Comparison of ENCODE assay signal across 15 mouse cellular contexts in genomic region chr7:66812737-66813136, GRCm38 (mm10). TPM values are rescaled to one million over a fixed set of nuclear protein-coding genes. Genes with fewer than 3 reads are reported as not detected.
A peak's percentile ranks its signal among the peaks of the same experiment; 100 is the strongest.
DNase-seq lines count a peak whose midpoint lies in the region; ATAC-seq and TF ChIP-seq lines count a peak whose summit lies in the region.
"Had no signal": no experiment of that assay in that cellular context is flagged by ENCODE, and none has a peak within 500 bp of the region (broad histone marks: within the 10 kb centered on the region; RNA-seq: fewer than 3 reads in every experiment).

No protein-coding gene starts in this region.

- no peak overlapping the region for H3K4me3 ChIP-seq in forebrain, postnatal 0 days (ENCODE audit: low read depth, low read length)
- no peak overlapping the region for H3K4me3 ChIP-seq in forebrain, embryonic 12.5 days (replicated peaks)
- no peak overlapping the region for H3K4me3 ChIP-seq in lung, embryonic 14.5 days (ENCODE audit: low read depth, low read length)
- H3K4me3 ChIP-seq: forebrain, embryonic 10.5 days had no signal

- no peak for TF ChIP-seq CTCF in forebrain, postnatal 0 days (IDR thresholded peaks at IDR 0.05; ENCODE audit: low read depth)
- TF ChIP-seq CTCF in lung, embryonic 14.5 days (IDR thresholded peaks at IDR 0.05; ENCODE audit: low read depth): no peak

- H3K4me1 ChIP-seq in forebrain, postnatal 0 days (ENCODE audit: insufficient read depth): no peaks in the 10 kb centered on the region
- H3K4me1 ChIP-seq in forebrain, embryonic 12.5 days: no peaks in the 10 kb centered on the region
- no peaks in the 10 kb centered on the region for H3K4me1 ChIP-seq in lung, embryonic 14.5 days (ENCODE audit: insufficient read depth)
- H3K4me1 ChIP-seq: forebrain, embryonic 10.5 days had no signal

- no peaks in the 10 kb centered on the region for H3K9me3 ChIP-seq in forebrain, postnatal 0 days (ENCODE audit: low read length)
- H3K9me3 ChIP-seq in forebrain, embryonic 12.5 days: no peaks in the 10 kb centered on the region
- H3K9me3 ChIP-seq in lung, embryonic 14.5 days (ENCODE audit: low read depth, low read length): no peaks in the 10 kb centered on the region
- H3K9me3 ChIP-seq: forebrain, embryonic 10.5 days had no signal

- ATAC-seq in forebrain, postnatal 0 days: peak; percentile 36; the same call in 1 of the 2 replicates
- no peak for ATAC-seq in forebrain, embryonic 12.5 days (ENCODE audit: low FRiP score)
- no peak for ATAC-seq in lung, embryonic 14.5 days (ENCODE audit: insufficient read depth)
- ATAC-seq in erythroid progenitor cell, adult 5-6 weeks (replicated peaks; ENCODE audit: low FRiP score, poor library complexity, severe bottlenecking): no peak
- ATAC-seq: activated CD4-positive, CD25-positive, alpha-beta regulatory T cell, adult 4 months; hindbrain, embryonic 16.5 days had no signal

- intact Hi-C loops in left cerebral cortex, postnatal 25 days (cut with DNase I): no loop called here

- no peaks in the 10 kb centered on the region for H3K36me3 ChIP-seq in forebrain, postnatal 0 days (ENCODE audit: insufficient read depth)
- no peaks in the 10 kb centered on the region for H3K36me3 ChIP-seq in forebrain, embryonic 12.5 days (replicated peaks)
- no peaks in the 10 kb centered on the region for H3K36me3 ChIP-seq in lung, embryonic 14.5 days (ENCODE audit: insufficient read depth)
- H3K36me3 ChIP-seq: forebrain, embryonic 10.5 days had no signal

- H3K27me3 ChIP-seq in forebrain, postnatal 0 days (ENCODE audit: insufficient read depth, low read length): no peaks in the 10 kb centered on the region
- H3K27me3 ChIP-seq in forebrain, embryonic 12.5 days: no peaks in the 10 kb centered on the region
- no peaks in the 10 kb centered on the region for H3K27me3 ChIP-seq in lung, embryonic 14.5 days (ENCODE audit: insufficient read depth, low read length)

- no peak overlapping the region for H3K9ac ChIP-seq in forebrain, postnatal 0 days
- no peak overlapping the region for H3K9ac ChIP-seq in forebrain, embryonic 12.5 days
- no peak overlapping the region for H3K9ac ChIP-seq in lung, embryonic 14.5 days

- 39% methylated on average over 9 of the region's 9 CpGs for WGBS in forebrain, postnatal 0 days
- WGBS in forebrain, embryonic 12.5 days: 75% methylated on average over 9 of the region's 9 CpGs
- 54% methylated on average over 9 of the region's 9 CpGs for WGBS in lung, embryonic 14.5 days

- H3K4me2 ChIP-seq in forebrain, postnatal 0 days (ENCODE audit: low read depth): no peak overlapping the region
- no peak overlapping the region for H3K4me2 ChIP-seq in forebrain, embryonic 12.5 days
- no peak overlapping the region for H3K4me2 ChIP-seq in lung, embryonic 14.5 days

- no peak for DNase-seq in forebrain, postnatal 0 days
- peak; percentile 21 for DNase-seq in lung, embryonic 14.5 days
- DNase-seq in lung, postnatal 4 days: no peak
- peak; percentile 72 for DNase-seq in Muller cell, postnatal 12 days (ENCODE audit: inconsistent ontology term)
- DNase-seq in left cerebral cortex, postnatal 25 days (ENCODE audit: low spot score in 2 of 2): peak; percentile 12 to 67
- DNase-seq in embryo, embryonic 10 days (ENCODE audit: low spot score): no peak
- DNase-seq: cerebellum, adult 9-10 months; kidney, postnatal 25 days; thymus, adult 2 months had no signal

- no peak overlapping the region for H3K27ac ChIP-seq in forebrain, postnatal 0 days (ENCODE audit: low read depth, low read length)
- H3K27ac ChIP-seq in forebrain, embryonic 12.5 days: no peak overlapping the region
- no peak overlapping the region for H3K27ac ChIP-seq in lung, embryonic 14.5 days (ENCODE audit: low read depth)
- H3K27ac ChIP-seq: forebrain, embryonic 10.5 days; macrophage had no signal

RNA-seq across cellular contexts. Expression of gene Adamts17, which starts 26.8 kb away (rescaled TPM):
- total RNA-seq in forebrain, postnatal 0 days (2014; rRNA removed): 6.8 and 12.6 TPM in 2 replicates
- 3.3 and 4.1 TPM in 2 replicates for polyA plus RNA-seq in forebrain, postnatal 0 days (2015; fragmentation: Nextera tagmentation; extraction: Ambion mirVana)
- polyA plus RNA-seq in forebrain, embryonic 12.5 days (2016; fragmentation: Nextera tagmentation; extraction: Ambion mirVana): 1.6 and 2.1 TPM in 2 replicates
- 10.5 and 11.6 TPM in 2 replicates for polyA plus RNA-seq in lung, embryonic 14.5 days (2014; fragmentation: Nextera tagmentation; extraction: Ambion mirVana)
- 10 to 100 TPM; 10.0 to 10.9 TPM for total RNA-seq in left cerebral cortex, postnatal 25 days (2021)
- not detected in 2 replicates for total RNA-seq in erythroid progenitor cell, adult 5-6 weeks (2015; ENCODE audit: low replicate concordance)
- total RNA-seq in erythroid progenitor cell, adult 5-6 weeks (2017; ENCODE audit: low replicate concordance): not detected in 2 replicates
- polyA plus RNA-seq: macrophage had no signal

Comparison
In these comparisons a context has a peak if more than half of its experiments do, and no peak if none do; other contexts are left out.
1. DNase-seq: peak in lung, embryonic 14.5 days (single experiment), Muller cell, postnatal 12 days (single experiment) and left cerebral cortex, postnatal 25 days (2 of 2); none in forebrain, postnatal 0 days (single experiment), lung, postnatal 4 days (0 of 2) and embryo, embryonic 10 days (single experiment).